Mouse (Mus musculus): ENCODE results near the gene Dok7.

GRCm38 (mm10) chr5:35041268-35041829 lies 15.2 kb upstream of the Dok7 start, which contains the start of gene Hgfac:
- TF ChIP-seq POLR2A (IDR thresholded peaks at IDR 0.05; ENCODE audit: borderline replicate concordance, extremely low read depth, insufficient read depth, insufficient read length, poor library complexity, severe bottlenecking) (no peak), CTCF (IDR thresholded peaks at IDR 0.05; ENCODE audit: borderline replicate concordance, extremely low read depth, insufficient read depth, insufficient read length) (no peak)
